Mouse (Mus musculus) cerebellum, adult 11-12 months (tissue): ENCODE measurements at regions not wholly inside any gene's neighbourhood (a gene's known extent, or its start where the extent isn't known, plus 50 kb on each side); places are given as distances from the start of the nearest gene placed in this dataset.
A peak's percentile ranks its signal among the peaks of the same experiment; 100 is the strongest.

Experiments
- DNase-seq: peaks from one replicate; pipeline ENCODE4 v3.0.0; 2022

GRCm38 (mm10) chr6:53765302-53765701, 55.3 kb downstream of the Tril start:
- no peak for DNase-seq

GRCm38 (mm10) chr6:53762586-53762985, 58.0 kb downstream of the Tril start:
- no peak for DNase-seq

- peak; percentile 4 for DNase-seq
These were observed 60.0 kb downstream of the Tril start for GRCm38 (mm10) chr6:53760651-53761058.

GRCm38 (mm10) chr6:53759686-53760306, 60.8 kb downstream of the Tril start:
- DNase-seq, result no peak

GRCm38 (mm10) chr6:53754366-53754765, 66.3 kb downstream of the Tril start:
- no peak for DNase-seq

GRCm38 (mm10) chr6:53750539-53750938, 70.1 kb downstream of the Tril start:
- no peak for DNase-seq
